Comparison of ENCODE assay signal across 32 mouse cellular contexts in the genomic region with DNA sequence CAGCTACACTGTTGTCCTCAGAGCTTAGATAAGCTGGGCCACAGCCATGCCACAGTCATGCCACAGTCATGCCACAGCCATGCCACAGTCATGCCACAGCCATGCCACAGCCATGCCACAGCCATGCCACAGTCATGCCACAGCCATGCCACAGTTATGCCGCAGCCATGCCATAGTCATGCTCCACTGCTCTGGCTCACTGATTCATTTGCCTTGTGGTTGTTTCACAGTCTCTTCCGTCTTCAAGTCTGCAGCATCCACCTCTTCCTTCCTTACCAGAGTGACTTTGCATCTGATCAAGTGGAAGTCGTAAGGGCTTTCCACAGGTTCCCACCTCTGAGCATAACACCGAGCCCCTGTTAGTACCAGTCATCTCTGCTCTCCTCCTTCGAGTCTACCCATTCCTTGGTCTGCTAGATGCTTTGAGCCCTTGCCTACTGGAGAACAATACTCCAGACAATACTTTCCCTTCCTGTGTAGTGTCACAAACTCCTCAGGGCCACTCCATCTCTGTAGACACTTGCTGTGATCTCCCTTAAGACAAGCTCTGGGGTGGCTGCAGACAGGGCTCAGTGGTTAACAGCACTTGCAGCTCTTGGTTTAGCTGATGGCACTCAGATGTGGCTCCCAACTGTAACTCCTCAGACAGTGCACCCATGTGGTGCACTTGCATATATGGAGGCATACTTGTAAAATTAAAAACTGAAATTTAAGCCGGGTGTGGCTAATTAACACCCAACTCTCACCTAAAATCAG. TPM values are rescaled to one million over a fixed set of nuclear protein-coding genes. Genes with fewer than 3 reads are reported as not detected.
DNase-seq lines count a peak whose midpoint lies in the region; ATAC-seq lines count a peak whose summit lies in the region.
"Had no signal": no experiment of that assay in that cellular context is flagged by ENCODE, and none has a peak within 500 bp of the region (broad histone marks: within the 10 kb centered on the region; RNA-seq: fewer than 3 reads in every experiment).

No protein-coding gene starts in this region.

- ATAC-seq in liver, embryonic 11.5 days (replicated peaks; ENCODE audit: low FRiP score), result no peak
- ATAC-seq in liver, embryonic 12.5 days, result no peak
- ATAC-seq in common myeloid progenitor, adult 5-6 weeks (replicated peaks; ENCODE audit: low read depth, poor library complexity, severe bottlenecking), result peak; percentile 71
- ATAC-seq in forebrain, embryonic 11.5 days (replicated peaks; ENCODE audit: low FRiP score), result no peak
- no peak for ATAC-seq in intestine, embryonic 15.5 days
- ATAC-seq: forebrain, embryonic 13.5 days; hindbrain, embryonic 16.5 days; midbrain, embryonic 13.5 days had no signal

- no peaks in the 10 kb centered on the region for H3K27me3 ChIP-seq in liver, embryonic 11.5 days (replicated peaks; ENCODE audit: control insufficient read depth, insufficient read depth, low read length)
- no peaks in the 10 kb centered on the region for H3K27me3 ChIP-seq in liver, embryonic 12.5 days (replicated peaks)
- peaks cover 13% of the 10 kb centered on the region for H3K27me3 ChIP-seq in megakaryocyte, embryonic 14.5 days (replicated peaks)
- H3K27me3 ChIP-seq in forebrain, embryonic 11.5 days (ENCODE audit: control insufficient read depth, insufficient read depth, low read length), result no peaks in the 10 kb centered on the region
- H3K27me3 ChIP-seq in intestine, embryonic 15.5 days (replicated peaks), result no peaks in the 10 kb centered on the region
- H3K27me3 ChIP-seq: forebrain, embryonic 13.5 days; heart, embryonic 12.5 days; kidney, embryonic 15.5 days; midbrain, embryonic 13.5 days; neural tube, embryonic 15.5 days had no signal

- no peak overlapping the region for H3K4me2 ChIP-seq in liver, embryonic 11.5 days
- no peak overlapping the region for H3K4me2 ChIP-seq in liver, embryonic 12.5 days
- H3K4me2 ChIP-seq in forebrain, embryonic 11.5 days (ENCODE audit: low read depth, low read length, severe bottlenecking), result no peak overlapping the region
- H3K4me2 ChIP-seq in intestine, embryonic 15.5 days (replicated peaks), result no peak overlapping the region
- H3K4me2 ChIP-seq: forebrain, embryonic 13.5 days; heart, embryonic 12.5 days; kidney, embryonic 15.5 days; midbrain, embryonic 13.5 days; neural tube, embryonic 15.5 days had no signal

- H3K36me3 ChIP-seq in liver, embryonic 11.5 days (ENCODE audit: control insufficient read depth, insufficient read depth, low read length), result no peaks in the 10 kb centered on the region
- H3K36me3 ChIP-seq in liver, embryonic 12.5 days, result no peaks in the 10 kb centered on the region
- no peaks in the 10 kb centered on the region for H3K36me3 ChIP-seq in megakaryocyte, embryonic 14.5 days (replicated peaks; ENCODE audit: low read length)
- no peaks in the 10 kb centered on the region for H3K36me3 ChIP-seq in forebrain, embryonic 11.5 days (ENCODE audit: control insufficient read depth, insufficient read depth, low read length)
- no peaks in the 10 kb centered on the region for H3K36me3 ChIP-seq in intestine, embryonic 15.5 days
- H3K36me3 ChIP-seq: G1E; heart, embryonic 12.5 days; hindbrain, embryonic 10.5 days; kidney, embryonic 15.5 days; midbrain, embryonic 13.5 days; neural tube, embryonic 15.5 days had no signal

- peaks cover 3% of the 10 kb centered on the region; the same call in 1 of the 2 replicates for H3K4me1 ChIP-seq in liver, embryonic 11.5 days (replicated peaks; ENCODE audit: control insufficient read depth, insufficient read depth, low read length)
- peaks cover 50% of the 10 kb centered on the region for H3K4me1 ChIP-seq in liver, embryonic 12.5 days
- peaks cover 20% of the 10 kb centered on the region for H3K4me1 ChIP-seq in megakaryocyte, embryonic 14.5 days
- no peaks in the 10 kb centered on the region for H3K4me1 ChIP-seq in forebrain, embryonic 11.5 days (replicated peaks; ENCODE audit: control insufficient read depth, insufficient read depth, low read length)
- H3K4me1 ChIP-seq in intestine, embryonic 15.5 days (replicated peaks), result no peaks in the 10 kb centered on the region
- H3K4me1 ChIP-seq: forebrain, embryonic 13.5 days; hindbrain, embryonic 10.5 days; kidney, embryonic 15.5 days; midbrain, embryonic 13.5 days; neural tube, embryonic 15.5 days had no signal

- H3K27ac ChIP-seq in liver, embryonic 11.5 days (ENCODE audit: low read depth, low read length), result no peak overlapping the region
- no peak overlapping the region for H3K27ac ChIP-seq in liver, embryonic 12.5 days
- no peak overlapping the region for H3K27ac ChIP-seq in forebrain, embryonic 11.5 days (ENCODE audit: low read depth, low read length)
- no peak overlapping the region for H3K27ac ChIP-seq in intestine, embryonic 15.5 days
- H3K27ac ChIP-seq: forebrain, embryonic 13.5 days; hindbrain, embryonic 10.5 days; kidney, embryonic 15.5 days; layer of hippocampus, adult 2 months; liver, embryonic 14.5 days; midbrain, embryonic 13.5 days; neural tube, embryonic 15.5 days; stomach, postnatal 0 days had no signal

- H3K9ac ChIP-seq in liver, embryonic 11.5 days (ENCODE audit: low read depth, low read length), result no peak overlapping the region
- no peak overlapping the region for H3K9ac ChIP-seq in liver, embryonic 12.5 days
- no peak overlapping the region for H3K9ac ChIP-seq in forebrain, embryonic 11.5 days (ENCODE audit: low read length)
- no peak overlapping the region for H3K9ac ChIP-seq in intestine, embryonic 15.5 days
- H3K9ac ChIP-seq: forebrain, embryonic 13.5 days; heart, embryonic 12.5 days; kidney, embryonic 15.5 days; liver, embryonic 14.5 days; midbrain, embryonic 13.5 days; neural tube, embryonic 15.5 days had no signal

- H3K9me3 ChIP-seq in liver, embryonic 11.5 days (ENCODE audit: control insufficient read depth, low read length), result no peaks in the 10 kb centered on the region
- H3K9me3 ChIP-seq in liver, embryonic 12.5 days (replicated peaks), result no peaks in the 10 kb centered on the region
- H3K9me3 ChIP-seq in megakaryocyte, embryonic 14.5 days, result no peaks in the 10 kb centered on the region
- no peaks in the 10 kb centered on the region for H3K9me3 ChIP-seq in forebrain, embryonic 11.5 days (ENCODE audit: control insufficient read depth, low read length)
- H3K9me3 ChIP-seq in intestine, embryonic 15.5 days, result no peaks in the 10 kb centered on the region
- H3K9me3 ChIP-seq: forebrain, embryonic 13.5 days; G1E; heart, embryonic 12.5 days; hindbrain, embryonic 10.5 days; kidney, embryonic 15.5 days; midbrain, embryonic 13.5 days; neural tube, embryonic 15.5 days had no signal

- 66% methylated on average over 6 of the region's 6 CpGs for WGBS in liver, embryonic 11.5 days
- WGBS in liver, embryonic 12.5 days (ENCODE audit: insufficient replicate concordance), result 49% methylated on average over 6 of the region's 6 CpGs
- WGBS in forebrain, embryonic 11.5 days, result 87% methylated on average over 6 of the region's 6 CpGs
- WGBS in intestine, embryonic 15.5 days, result 85% methylated on average over 6 of the region's 6 CpGs

- no peak overlapping the region for H3K4me3 ChIP-seq in liver, embryonic 11.5 days (ENCODE audit: low read depth, low read length)
- no peak overlapping the region for H3K4me3 ChIP-seq in liver, embryonic 12.5 days
- H3K4me3 ChIP-seq in megakaryocyte, embryonic 14.5 days (replicated peaks), result peak overlapping the region; percentile 77
- no peak overlapping the region for H3K4me3 ChIP-seq in forebrain, embryonic 11.5 days (ENCODE audit: low read depth, low read length)
- H3K4me3 ChIP-seq in intestine, embryonic 15.5 days (replicated peaks), result no peak overlapping the region
- H3K4me3 ChIP-seq: erythroblast, embryonic 14.5 days; forebrain, embryonic 13.5 days; heart, embryonic 12.5 days; hindbrain, embryonic 10.5 days; kidney, embryonic 15.5 days; layer of hippocampus, adult 2 months; midbrain, embryonic 13.5 days; neural tube, embryonic 15.5 days had no signal

- peak; percentile 27 for DNase-seq in liver, embryonic 11.5 days (ENCODE audit: low spot score)
- no peak for DNase-seq in forebrain, embryonic 11.5 days (ENCODE audit: low spot score)
- no peak for DNase-seq in neural tube, embryonic 10.5 days (ENCODE audit: extremely low spot score, low spot score)
- no peak for DNase-seq in kidney, adult 8-10 months
- DNase-seq: adrenal gland, postnatal 25 days; cerebellum, adult 18-20 months; cerebellum, postnatal 10 days; gastrocnemius, postnatal 10 days; kidney, postnatal 36 days; lung, adult 2 months; lung, postnatal 10 days; right cerebral cortex, postnatal 25 days; thymus, adult 18-20 months; thymus, postnatal 25 days had no signal

RNA-seq across cellular contexts. Expression of gene Kctd6, which starts 18.4 kb away (rescaled TPM):
- polyA plus RNA-seq in liver, embryonic 11.5 days (2014; fragmentation: Nextera tagmentation; extraction: Ambion mirVana), result 9.0 and 10.6 TPM in 2 replicates
- polyA plus RNA-seq in liver, embryonic 12.5 days (2016; fragmentation: Nextera tagmentation; extraction: Ambion mirVana), result 7.8 and 8.6 TPM in 2 replicates
- 7.3 and 7.9 TPM in 2 replicates for total RNA-seq in common myeloid progenitor, adult 5-6 weeks (2017)
- 0.16 TPM in 1 of 2 replicates, not detected in the other for polyA plus RNA-seq in megakaryocyte, embryonic 14.5 days (2012; ENCODE audit: insufficient read depth, low replicate concordance)
- polyA plus RNA-seq in forebrain, embryonic 11.5 days (2014; fragmentation: Nextera tagmentation; extraction: Ambion mirVana), result 13.7 and 14.3 TPM in 2 replicates
- polyA plus RNA-seq in intestine, embryonic 15.5 days (2015; fragmentation: Nextera tagmentation; extraction: Ambion mirVana), result 11.2 and 12.4 TPM in 2 replicates

RNA-seq across cellular contexts. Expression of gene Acox2, which starts 26.8 kb away (rescaled TPM):
- polyA plus RNA-seq in liver, embryonic 11.5 days (2014; fragmentation: Nextera tagmentation; extraction: Ambion mirVana), result 1.0 and 1.2 TPM in 2 replicates
- 2.8 and 3.5 TPM in 2 replicates for polyA plus RNA-seq in liver, embryonic 12.5 days (2016; fragmentation: Nextera tagmentation; extraction: Ambion mirVana)
- not detected in 2 replicates for total RNA-seq in common myeloid progenitor, adult 5-6 weeks (2017)
- polyA plus RNA-seq in megakaryocyte, embryonic 14.5 days (2012; ENCODE audit: insufficient read depth, low replicate concordance), result not detected in 2 replicates
- not detected in 2 replicates for polyA plus RNA-seq in forebrain, embryonic 11.5 days (2014; fragmentation: Nextera tagmentation; extraction: Ambion mirVana)
- polyA plus RNA-seq in intestine, embryonic 15.5 days (2015; fragmentation: Nextera tagmentation; extraction: Ambion mirVana), result 0.88 and 0.91 TPM in 2 replicates
- total RNA-seq: G1E; layer of hippocampus, adult 2 months; left cerebral cortex, postnatal 36 days had no signal
- polyA plus RNA-seq: erythroblast, embryonic 14.5 days; forebrain, embryonic 13.5 days; G1E; heart, postnatal 0 days; hindbrain, embryonic 10.5 days; midbrain, embryonic 13.5 days; neural tube, embryonic 15.5 days had no signal

RNA-seq across cellular contexts. Expression of gene Pdhb, which starts 59.5 kb away (rescaled TPM):
- polyA plus RNA-seq in liver, embryonic 11.5 days (2014; fragmentation: Nextera tagmentation; extraction: Ambion mirVana), result 196 and 210 TPM in 2 replicates
- 138 and 139 TPM in 2 replicates for polyA plus RNA-seq in liver, embryonic 12.5 days (2016; fragmentation: Nextera tagmentation; extraction: Ambion mirVana)
- total RNA-seq in common myeloid progenitor, adult 5-6 weeks (2017), result 112 and 132 TPM in 2 replicates
- polyA plus RNA-seq in megakaryocyte, embryonic 14.5 days (2012; ENCODE audit: insufficient read depth, low replicate concordance), result 47.0 TPM in 1 of 2 replicates, not detected in the other
- 202 and 213 TPM in 2 replicates for polyA plus RNA-seq in forebrain, embryonic 11.5 days (2014; fragmentation: Nextera tagmentation; extraction: Ambion mirVana)
- 197 and 198 TPM in 2 replicates for polyA plus RNA-seq in intestine, embryonic 15.5 days (2015; fragmentation: Nextera tagmentation; extraction: Ambion mirVana)
